Mouse (Mus musculus) megakaryocyte, embryonic 14.5 days (primary cell): Measurements from ENCODE around the gene Tcl1b2.

Source experiments
- FLI1 ChIP-seq: IDR thresholded peaks from 2 replicates; pipeline ENCODE4 v1.6.1; 2012; ENCODE audit warnings: low read length, inconsistent platforms, mixed read lengths
- GATA1 ChIP-seq: IDR thresholded peaks from 3 replicates; pipeline ENCODE4 v1.6.1; 2012; ENCODE audit warnings: mixed read lengths, low read length, inconsistent platforms, borderline replicate concordance

GRCm38 (mm10) chr12:105104036-105104435 lies 41.8 kb upstream of the Tcl1b2 start:
- TF ChIP-seq GATA1 (no peak), FLI1 (no peak)
